Mouse (Mus musculus) brain, embryonic 18.5 days (tissue): ENCODE results near the gene Mmgt2.
"Not testable (repeated sequence)": the region's sequence is repeated elsewhere in the genome, so short reads cannot be mapped to it uniquely, and the experiment has no call there.

Source experiments
- DNase-seq: peaks from one replicate; pipeline ENCODE4 v3.0.0-alpha.2; 2012; ENCODE audit warnings: low read depth, low spot score

Mmgt2 gene

DNA sequence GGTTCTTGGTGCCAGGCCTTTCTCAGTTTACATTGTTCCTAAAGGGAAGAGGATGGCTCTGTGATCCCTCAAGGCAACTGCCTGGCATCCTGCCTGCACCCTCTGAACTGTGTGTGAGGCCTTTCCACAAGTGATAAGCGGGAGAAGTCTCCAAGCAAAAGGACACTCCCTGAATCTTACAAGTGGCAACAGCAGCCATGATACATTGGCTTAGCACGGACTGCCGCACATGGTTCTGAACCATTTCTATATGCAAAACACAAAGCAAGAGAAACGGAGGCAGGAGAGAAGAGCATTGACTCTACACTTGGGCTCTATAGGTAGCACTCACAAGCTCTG is 3.2 kb upstream of the Mmgt2 start:
- no peak for DNase-seq

DNA sequence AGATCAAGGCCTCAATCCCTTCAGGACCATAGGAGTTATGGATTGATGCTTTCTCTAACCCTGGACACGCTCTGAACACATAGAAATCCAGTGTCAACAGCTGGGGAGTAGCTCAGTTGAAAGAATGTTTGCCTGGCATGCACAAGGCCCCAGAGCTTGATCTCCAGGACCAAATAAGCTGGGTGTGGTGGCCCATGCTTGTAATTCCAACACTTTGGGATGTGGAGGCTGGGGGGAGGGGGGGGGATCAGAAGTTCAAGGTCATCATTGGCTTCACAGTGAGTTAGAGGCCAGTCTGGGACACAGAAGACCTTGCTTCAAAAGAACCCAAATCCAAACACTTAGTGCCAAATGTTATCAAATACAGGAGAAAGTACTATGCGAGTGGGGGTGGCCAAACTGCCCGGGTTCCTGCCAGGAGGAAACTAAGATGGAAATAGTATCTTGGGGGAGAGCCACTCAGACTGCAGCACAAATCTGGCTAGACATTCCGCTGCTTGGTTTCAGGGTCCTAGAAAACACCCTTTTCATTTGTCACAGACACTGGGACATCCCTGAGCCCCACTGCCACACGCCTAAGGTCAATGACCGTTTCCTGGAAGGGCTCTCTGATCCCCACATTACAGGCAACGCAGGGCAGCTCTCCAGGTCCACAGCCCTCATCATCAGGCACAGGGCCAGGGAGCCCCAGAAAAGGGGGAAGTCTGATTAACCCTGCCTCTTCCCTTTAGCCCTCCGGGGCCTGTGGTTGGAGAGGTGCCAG is 2.6 kb upstream of the Mmgt2 start:
- DNase-seq = no peak

DNA sequence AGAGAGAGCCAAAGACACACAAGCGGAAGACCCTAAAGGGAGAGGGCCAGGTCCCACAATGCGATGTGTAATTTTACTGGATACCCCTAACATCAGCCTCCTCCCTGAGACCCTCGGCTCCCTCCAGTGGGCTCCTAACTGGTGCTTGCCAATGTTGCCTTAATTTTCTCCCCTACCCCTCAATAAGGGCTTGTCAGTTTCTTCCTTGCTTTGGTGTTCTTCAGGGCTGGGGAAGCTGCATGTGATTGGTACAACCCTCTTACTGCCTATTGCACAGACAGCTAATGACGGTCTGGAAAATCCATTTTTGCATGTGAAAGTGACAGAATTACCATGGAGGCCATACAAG is 2.0 kb upstream of the Mmgt2 start:
- DNase-seq = no peak

DNA sequence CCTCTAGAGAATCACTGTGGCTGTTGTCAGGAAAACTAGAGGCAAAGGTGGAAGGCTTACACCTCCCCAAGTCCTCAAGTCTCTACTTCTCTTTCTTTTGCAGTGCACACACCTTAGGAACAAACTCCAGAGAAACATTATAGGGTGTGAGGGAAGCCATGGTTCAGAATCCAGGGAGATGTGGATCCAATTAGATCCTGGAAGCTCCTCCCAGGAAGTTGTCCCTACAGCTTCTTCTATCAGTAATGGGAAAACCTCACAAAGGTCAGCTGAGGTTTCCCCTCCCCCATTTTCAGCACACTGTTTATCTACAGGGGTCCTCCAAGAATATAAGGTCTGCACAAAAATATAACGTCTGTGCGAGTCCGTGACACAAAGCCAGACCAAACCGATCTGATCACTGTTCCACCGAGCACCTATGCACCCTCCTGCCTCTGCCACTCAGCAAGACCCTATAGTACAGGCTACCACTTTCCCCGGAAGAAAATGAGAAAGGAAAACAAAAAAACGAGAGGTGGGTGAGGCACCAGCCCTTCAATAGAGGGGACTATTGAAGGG is 1.4 kb upstream of the Mmgt2 start:
- no peak for DNase-seq

DNA sequence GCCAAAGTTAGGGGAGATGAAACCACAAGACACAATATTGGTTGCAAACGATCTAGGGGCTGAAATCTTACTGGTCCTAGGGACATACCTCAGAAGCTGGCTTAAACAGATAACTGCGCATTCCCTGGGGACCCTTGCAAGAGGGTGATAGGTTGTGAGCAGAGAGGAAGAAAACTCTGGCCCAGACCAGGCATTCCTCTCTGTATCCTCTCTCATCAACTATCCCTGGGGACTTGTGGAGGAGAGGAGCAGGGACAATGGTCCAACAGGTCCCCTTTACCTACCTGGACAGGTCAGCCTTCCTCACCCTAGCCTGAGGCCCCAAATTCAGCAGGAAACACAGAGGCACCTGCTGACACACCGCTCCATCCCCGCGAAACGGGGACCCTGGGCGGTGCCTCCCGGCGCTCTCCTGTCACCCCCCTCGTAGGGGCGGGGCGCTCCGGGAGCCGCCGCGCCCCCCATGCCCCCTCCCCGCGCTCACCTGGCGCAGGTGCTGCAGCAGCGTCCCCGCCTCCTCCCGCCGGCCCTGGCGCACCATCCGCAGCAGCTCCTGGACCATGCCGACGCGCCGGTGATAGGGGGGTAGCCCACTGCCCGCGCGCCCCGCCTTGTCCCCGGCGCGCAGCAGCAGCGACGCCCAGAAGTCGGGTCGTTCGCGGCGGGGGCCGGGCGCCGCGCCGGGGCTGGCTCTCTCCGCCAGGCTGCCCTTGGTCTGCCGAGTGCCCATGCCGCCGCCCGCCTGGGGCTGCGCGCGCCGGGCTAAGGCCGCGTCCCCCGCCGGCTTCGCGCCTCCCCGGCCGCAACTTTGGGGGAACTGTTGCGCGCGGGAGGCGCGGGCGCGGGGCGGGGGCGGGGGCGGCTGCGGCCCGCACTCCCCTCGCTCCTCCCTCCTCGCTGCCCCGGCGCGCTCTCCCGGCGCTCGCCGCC is 538 bp upstream of the Mmgt2 start, which contains the start of gene Lrrc75a:
Gene Lrrc75a (minus strand): TSS at position 863 of the 930 bp plus-strand sequence.
- no peak for DNase-seq

DNA sequence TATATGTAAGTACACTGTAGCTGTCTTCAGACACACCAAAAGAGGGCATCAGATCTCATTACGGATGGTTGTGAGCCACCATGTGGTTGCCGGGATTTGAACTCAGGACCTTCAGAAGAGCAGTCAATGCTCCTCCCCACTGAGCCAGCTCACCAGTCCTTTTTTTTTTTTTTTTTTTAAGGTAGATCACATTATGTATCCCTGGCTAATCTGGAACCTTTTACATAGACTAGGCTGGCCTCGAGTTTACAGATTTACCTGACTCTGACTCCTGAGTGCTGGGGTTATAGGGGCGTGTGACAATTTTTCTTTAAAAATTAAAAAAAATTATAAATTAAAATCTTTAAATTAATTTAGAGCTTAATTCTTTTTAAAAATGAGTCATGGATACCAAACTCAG is 1.3 kb downstream of the Mmgt2 start:
- not testable (repeated sequence) for DNase-seq

DNA sequence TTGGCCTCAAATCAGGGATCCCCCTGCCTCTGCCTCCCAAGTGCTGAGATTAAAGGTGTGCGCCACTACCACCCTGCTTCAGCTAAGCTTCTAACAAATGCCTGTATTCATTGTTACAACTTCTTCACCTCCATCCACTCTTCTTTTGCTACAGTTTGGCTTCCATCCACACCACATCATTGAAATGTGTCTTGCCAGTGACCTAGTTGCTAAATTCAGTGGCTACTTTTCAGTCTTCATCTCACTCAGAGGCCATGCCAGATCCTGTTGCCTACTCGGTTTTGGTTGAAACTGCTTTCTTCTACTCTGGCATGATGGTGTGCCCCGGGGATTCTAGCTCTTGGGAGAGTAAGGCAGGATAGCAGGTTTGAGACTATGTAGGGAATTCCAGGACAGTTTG is 3.1 kb downstream of the Mmgt2 start:
- no peak for DNase-seq

DNA sequence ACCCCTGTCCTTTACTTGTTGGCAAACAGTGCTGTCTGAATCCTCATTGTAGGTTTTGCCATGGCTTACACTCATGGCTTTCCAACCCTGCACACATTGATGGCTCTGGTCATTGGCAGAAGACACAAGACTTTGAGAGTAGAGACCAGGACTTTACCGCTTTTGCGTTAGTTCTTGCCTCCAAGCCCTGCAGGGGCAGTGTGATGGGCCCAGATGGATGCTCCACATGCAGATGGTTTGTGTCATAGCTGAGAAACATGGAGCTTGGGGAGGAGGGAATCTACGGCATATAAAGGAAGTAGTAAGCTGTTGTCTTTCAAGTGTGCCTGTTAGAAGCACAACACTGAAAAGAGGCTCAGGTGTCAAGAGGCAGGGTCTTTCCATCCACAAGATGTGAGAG is 3.6 kb downstream of the Mmgt2 start:
- DNase-seq = no peak

DNA sequence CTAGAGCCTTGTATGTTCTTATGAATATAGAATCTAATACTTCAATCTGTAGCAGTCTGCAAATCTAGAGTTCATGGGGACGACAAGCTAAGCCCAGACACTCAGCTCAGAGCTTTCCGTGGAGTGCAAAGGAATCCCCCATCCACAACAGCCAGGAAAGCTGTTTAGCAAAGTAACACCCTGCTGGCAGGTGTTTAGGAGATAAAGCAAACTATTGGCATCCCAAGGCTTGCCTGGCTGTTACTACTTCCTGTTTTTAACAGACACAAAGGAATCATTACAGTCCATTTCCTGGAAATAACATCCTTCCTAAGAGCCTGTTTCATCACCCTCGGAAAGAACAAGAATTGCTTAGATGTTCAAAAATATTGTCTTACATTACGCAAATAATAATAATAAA is 12.4 kb downstream of the Mmgt2 start:
- DNase-seq = no peak

DNA sequence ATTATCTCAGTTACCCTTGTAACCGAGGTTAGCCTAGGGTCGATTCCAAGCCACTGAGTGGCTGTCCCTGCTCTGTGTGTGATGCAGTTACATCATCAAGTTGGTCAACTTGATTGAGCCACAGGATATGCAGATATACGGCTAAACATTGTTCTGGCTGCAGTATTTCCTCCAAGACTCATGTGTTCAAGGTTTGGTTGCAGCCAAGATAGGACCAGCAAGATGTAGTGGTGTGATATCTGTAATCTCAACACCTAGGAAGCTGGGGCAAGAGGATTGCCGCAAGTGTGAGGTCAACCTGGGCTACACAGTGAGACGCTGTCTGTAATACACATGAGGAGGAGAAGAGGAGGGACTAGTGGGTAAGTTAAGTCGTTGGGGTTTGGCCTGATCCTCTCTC is 15.8 kb downstream of the Mmgt2 start:
- DNase-seq = no peak

DNA sequence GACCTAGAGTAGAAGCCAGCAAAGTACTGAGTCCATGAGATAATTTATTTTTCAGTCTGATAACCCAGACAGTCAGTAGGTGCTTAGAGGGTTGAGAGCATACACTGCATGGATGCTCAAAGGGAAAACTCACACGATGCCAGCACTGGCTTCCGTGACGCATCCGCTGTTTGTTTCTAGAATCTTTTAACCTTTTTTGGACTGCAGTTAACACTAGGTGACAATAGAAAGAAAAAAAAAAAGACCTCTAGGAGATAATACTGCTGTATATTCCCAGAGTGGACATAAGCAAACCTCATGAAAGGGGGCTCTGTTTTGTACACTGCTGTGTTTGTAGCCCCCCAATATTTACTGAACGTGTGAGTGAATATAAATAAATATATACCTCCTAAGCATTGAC is 20.5 kb downstream of the Mmgt2 start:
- no peak for DNase-seq

DNA sequence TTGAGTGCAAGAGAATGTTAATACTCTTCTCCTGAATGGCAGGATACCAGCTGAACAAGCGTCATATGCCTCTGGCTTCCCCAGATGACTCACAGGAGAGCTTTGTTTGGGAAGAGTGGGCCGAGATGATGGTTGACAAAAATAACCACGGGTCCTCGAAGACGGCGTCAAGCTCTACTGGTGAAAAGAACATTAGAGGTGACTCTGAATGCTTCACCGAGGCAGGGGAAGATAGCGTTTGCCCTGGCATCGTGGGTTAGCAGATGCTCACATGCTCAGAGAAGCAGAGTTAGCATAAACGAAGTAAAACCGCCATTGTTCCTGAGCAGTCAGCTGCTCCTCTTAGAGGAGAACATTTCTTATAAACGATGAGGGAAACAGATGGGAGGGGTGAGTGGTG is 21.0 kb downstream of the Mmgt2 start:
- DNase-seq = no peak

DNA sequence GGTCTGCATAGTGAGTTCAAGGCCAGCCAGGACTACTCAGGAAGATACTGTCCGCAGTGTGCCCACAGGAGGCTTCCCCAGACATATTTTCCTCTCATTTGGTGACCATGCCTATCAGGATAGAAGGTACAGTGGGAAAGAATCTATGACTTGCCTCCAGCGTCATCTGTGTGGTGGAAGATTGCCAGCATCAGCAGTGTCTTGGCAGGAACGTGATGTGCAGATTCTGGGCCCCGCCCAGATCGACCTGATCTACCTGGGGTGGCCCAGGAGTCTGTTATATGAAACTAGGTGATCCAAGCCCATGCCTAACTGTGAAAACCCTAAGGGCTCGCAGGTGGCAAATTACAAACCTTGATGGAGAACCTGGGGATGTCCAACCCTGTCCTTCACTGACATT is 21.5 kb downstream of the Mmgt2 start:
- no peak for DNase-seq

DNA sequence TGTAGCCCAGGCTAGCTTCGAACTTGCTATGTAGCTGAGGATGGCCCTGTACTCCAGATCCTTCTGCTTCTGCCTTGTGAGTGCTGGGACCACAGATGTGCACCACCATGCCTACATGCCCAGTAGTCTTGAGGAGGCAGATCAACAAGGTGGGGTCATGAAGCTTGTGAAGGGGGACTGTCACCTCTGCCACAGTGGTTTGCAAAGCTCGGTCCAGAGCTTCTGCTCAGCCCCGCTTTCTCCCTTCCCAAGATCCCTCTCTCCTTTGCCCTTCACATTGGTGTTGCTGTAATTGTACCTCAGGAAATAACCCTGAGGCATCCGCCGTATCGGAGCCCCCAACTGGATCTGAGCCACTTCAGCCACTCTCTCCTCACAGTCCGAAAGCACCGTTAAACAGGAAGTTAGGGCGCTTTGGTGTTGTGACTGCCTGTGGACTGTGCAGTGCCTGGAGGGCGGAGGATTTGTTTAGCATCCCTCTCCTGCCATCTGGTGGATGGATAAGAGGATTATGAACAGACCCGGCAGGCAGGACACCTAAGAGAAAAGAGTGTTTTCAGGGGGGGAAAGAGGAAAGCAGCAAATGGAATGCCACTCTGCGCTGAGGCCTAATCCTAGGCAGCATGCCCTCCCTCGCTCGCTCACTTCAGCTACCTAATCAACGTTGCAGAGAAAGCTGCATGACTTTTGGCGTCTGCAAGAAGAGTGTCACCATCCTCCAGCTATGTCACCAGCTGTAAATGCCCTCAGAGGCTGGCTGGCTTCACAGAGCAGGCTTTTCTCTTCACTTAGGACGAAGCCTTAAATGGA is 27.2 kb downstream of the Mmgt2 start:
- peak; percentile 70 for DNase-seq

DNA sequence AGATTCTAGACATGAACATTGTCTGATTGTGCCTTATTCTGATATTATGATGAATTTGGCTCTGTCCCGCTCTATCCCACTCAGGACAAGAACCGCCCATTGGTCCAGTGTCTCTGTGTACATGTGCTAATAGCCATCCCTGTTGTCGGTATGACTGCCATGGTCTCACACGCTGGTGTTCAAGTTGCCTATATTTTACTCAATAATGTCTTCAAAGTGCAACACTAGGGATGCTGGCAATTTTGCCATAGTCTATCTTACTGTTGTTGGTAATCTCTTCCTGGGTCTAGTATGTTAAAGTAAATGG is 27.8 kb downstream of the Mmgt2 start:
- no peak for DNase-seq

DNA sequence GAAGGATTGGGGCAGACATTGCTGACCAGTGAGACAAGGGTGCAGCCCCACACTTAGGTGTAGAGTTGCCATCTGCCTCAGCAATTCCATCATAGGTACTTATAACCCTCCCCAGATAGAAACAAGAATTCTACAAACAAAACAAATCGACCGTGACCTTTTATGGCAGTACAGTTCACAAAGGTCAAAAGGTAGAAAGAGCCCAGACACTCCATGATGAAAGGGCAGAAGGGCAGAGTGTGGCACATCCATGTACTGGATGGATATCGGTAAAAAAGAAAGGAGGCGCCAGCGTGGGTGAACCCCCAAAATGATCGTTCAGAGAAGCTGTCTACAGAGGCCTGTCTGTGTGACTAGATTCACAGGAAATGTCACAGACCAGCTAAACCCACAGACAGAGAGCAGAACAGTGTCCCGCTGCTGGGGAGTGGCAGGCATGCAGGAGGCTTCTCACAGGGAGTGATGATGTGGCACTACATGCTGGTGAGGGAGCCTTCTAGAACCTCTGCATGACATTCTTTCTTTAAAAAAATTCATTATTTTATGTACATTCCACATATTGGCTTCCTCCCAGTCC is 30.4 kb downstream of the Mmgt2 start:
- DNase-seq = no peak

DNA sequence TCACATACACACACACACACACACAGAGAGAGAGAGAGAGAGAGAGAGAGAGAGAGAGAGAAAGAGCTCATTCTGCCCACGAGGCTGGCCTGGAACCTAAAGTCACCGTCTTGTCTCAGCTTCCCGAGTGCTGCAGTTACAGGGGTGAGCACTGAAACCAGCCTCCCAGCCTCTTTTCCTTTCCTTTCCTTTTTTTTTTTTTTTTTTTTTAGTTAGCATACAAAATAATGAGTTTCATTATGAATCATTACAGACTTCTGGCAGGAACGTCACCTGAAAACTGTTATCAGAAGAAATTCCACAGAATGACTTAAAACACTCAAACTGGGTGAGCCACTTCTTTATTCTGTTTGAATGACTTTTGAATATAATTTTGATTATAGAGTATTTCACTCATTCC is 31.5 kb downstream of the Mmgt2 start:
- no peak for DNase-seq

DNA sequence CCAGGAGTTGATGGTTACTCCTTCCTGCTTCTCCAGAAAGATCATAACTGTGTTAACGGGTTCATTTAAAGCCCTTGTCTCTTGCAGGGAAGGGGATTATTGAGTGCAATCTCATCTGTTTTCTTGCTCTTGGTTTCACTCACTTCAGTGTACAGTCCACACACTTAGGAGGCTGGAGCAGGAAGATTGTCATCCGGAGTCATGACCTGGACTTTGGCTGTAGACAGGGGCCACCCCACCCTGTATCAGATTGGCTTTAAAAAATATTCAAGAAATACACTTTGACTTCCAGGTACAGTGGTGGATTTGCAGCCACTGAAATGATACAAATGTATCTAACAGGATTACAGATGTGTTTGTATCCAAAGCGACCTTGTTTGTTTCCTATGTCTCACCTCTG is 43.1 kb downstream of the Mmgt2 start:
- no peak for DNase-seq

DNA sequence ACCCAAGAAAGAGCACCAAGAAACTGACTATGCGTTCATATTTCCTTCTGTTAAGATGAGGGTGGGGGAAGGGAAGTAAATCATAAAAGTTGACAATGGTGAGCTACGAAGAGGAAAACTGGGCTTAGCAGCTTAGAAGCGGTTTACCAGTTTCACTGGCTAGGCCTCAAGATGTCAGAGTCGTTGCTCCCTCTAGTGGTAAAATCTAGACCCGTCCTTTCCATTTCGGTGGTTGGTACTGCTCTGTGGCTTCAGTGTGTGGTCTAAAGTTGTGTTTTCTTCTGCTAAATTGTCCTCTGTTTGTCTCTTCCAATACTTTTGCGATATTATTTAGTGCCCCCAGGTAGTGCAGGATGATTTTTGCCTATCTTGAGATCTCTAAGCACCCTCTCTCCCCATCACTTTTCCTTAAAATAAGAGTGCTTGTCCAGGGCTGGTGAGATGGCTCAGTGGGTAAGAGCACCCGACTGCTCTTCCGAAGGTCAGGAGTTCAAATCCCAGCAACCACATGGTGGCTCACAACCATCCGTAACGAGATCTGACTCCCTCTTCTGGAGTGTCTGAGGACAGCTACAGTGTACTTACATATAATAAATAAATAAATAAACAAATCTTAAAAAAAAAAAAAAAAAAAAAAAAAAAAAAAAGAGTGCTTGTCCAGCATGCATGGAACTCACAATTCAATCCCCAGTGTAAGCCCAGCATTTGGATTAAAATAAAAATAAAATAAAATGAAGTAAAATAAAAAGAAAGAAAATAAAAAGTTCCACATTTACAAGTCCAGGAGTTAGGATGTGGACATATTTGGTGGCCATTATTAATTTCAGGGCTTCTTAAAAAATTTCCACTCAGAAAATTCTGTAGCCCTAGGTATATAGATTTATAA is 45.1 kb downstream of the Mmgt2 start:
- DNase-seq = peak; percentile 66

DNA sequence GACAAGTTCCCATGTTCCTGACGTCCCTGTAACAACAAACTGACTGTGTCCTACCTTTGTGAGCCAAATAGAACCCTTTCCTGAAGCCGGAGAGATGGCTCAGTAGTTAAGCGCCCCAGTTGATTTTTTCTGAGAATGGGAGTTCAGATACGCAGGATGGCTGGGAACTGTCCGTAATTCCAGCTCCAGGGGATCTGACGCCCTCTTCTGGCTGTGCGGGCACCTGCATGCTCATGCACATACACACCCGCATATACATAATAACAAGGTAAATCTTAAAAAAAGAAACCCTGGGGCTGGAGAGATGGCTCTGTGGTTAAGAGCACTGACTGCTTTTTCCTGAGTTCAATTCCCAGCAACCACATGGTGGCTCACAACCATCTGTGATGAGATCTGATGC is 46.7 kb downstream of the Mmgt2 start:
- no peak for DNase-seq

DNA sequence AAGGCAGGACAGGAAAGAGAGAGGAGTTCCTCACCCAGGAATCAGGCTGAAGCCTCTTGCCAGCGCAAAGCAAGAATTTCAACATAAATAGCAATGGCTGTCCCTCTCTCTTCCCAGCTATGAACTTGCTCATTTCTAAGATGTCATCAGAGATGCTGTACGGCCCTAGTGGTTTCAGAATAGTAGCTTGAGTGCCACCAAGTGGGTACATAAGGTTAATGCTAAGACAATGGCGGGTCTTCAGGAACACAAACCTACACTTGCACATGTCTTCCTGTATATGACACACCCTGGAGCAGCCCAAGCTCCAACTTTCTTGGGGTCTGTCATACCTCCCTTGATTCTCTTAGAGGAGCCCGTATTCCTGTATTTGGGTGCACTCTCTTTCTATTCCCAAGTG is 51.3 kb downstream of the Mmgt2 start:
- DNase-seq = no peak
